Mouse (Mus musculus) E14TG2a.4 (cell line): ENCODE measurements at regions not wholly inside any gene's neighbourhood (a gene's known extent, or its start where the extent isn't known, plus 50 kb on each side); places are given as distances from the start of the nearest gene placed in this dataset.

Source experiments
- CTCF ChIP-seq: conservative IDR thresholded peaks from 2 replicates; pipeline ENCODE4 v1.5.1; 2014; ENCODE audit warnings: low read length
- POU5F1 ChIP-seq: IDR thresholded peaks from 2 replicates; pipeline ENCODE4 v1.6.1; 2014; ENCODE audit warnings: low read length, borderline replicate concordance

DNA sequence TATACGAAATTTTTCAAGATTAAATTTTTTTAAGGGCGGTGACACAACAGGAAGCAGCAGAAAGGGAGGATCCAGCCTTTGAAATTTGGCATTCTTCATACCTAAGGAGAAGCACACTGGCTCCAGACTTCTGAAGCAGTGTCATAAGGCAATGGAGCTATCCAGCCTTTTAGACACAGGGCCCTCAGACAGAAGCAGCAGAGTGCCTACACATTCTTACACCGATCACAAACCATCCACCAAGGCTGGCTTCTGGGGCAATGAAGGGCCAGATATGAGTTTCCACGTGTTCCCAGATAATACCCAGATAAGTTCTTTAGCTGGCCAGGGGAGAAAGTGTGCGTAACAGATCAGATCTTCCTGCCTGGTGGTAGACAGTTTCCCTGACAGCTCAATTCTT is 205.5 kb upstream of the Hes1 start:
- no peak for TF ChIP-seq CTCF
- no peak for TF ChIP-seq POU5F1
